Mouse (Mus musculus): ENCODE data around the gene Tmem150b. TPM values are rescaled to one million over a fixed set of nuclear protein-coding genes. Genes with fewer than 3 reads are reported as not detected.
A peak's percentile ranks its signal among the peaks of the same experiment; 100 is the strongest.

The Tmem150b gene
- polyA plus RNA-seq, 1 experiment from 2014 or later: not detected

- WGBS: 86% methylated on average over 22 of the region's 22 CpGs
- H3K27ac ChIP-seq (ENCODE audit: poor library complexity, severe bottlenecking): no peak overlapping the region
- peaks cover 27% of the 10 kb centered on the region for H3K4me1 ChIP-seq (replicated peaks)
- 0 out of 2 replicates have a peak overlapping the region, but pooled peaks have one; percentile 23 for H3K9ac ChIP-seq
- H3K9me3 ChIP-seq (replicated peaks): no peaks in the 10 kb centered on the region
- H3K36me3 ChIP-seq: peaks cover 49% of the 10 kb centered on the region
- ATAC-seq (ENCODE audit: insufficient number of reproducible peaks, low FRiP score): no peak
- no peak overlapping the region for H3K4me3 ChIP-seq
- no peak overlapping the region for H3K4me2 ChIP-seq
- H3K27me3 ChIP-seq (replicated peaks): no peaks in the 10 kb centered on the region
Observed at GRCm38 (mm10) chr7:4746326-4746980, 21.4 kb upstream of the Tmem150b start.

DNA sequence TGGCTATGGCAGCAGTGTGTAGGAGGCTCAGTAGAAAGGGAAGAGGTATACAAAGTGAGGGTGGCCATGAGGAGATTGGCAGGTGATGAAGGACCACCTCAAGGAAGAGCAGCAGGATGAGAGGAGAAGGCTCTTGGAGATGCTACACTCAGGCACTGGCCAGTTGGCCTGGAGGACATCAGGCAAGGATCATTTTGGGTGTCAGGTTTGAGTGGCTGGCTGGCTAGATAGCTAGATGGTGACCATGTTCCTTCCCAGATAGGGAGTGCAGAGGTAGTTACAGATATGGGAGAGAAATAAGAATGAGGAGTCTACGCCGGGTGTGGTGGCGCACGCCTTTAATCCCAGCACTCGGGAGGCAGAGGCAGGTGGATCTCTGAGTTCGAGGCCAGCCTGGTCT, 19.8 kb upstream of the Tmem150b start:
- WGBS: 93% methylated on average over 6 of the region's 6 CpGs
- no peak for ATAC-seq (ENCODE audit: insufficient number of reproducible peaks, low FRiP score)
- Histone ChIP-seq H3K36me3 (peaks cover 49% of the 10 kb centered on the region), H3K4me2 (no peak overlapping the region), H3K4me1 (replicated peaks) (peaks cover 30% of the 10 kb centered on the region), H3K4me3 (no peak overlapping the region), H3K9ac (no peak overlapping the region), H3K27me3 (replicated peaks) (no peaks in the 10 kb centered on the region), H3K27ac (ENCODE audit: poor library complexity, severe bottlenecking) (no peak overlapping the region), H3K9me3 (replicated peaks) (no peaks in the 10 kb centered on the region)

GRCm38 (mm10) chr7:4743354-4743753, 18.3 kb upstream of the Tmem150b start:
- Histone ChIP-seq H3K27me3 (replicated peaks) (no peaks in the 10 kb centered on the region), H3K4me1 (replicated peaks) (peaks cover 35% of the 10 kb centered on the region), H3K27ac (ENCODE audit: poor library complexity, severe bottlenecking) (no peak overlapping the region), H3K9ac (no peak overlapping the region), H3K36me3 (peaks cover 49% of the 10 kb centered on the region), H3K4me3 (no peak overlapping the region), H3K9me3 (replicated peaks) (no peaks in the 10 kb centered on the region), H3K4me2 (no peak overlapping the region)
- no peak for ATAC-seq (ENCODE audit: insufficient number of reproducible peaks, low FRiP score)
- WGBS: 42% methylated on average over 2 of the region's 2 CpGs

GRCm38 (mm10) chr7:4742482-4742819, 17.4 kb upstream of the Tmem150b start:
- Histone ChIP-seq H3K36me3 (peaks cover 49% of the 10 kb centered on the region), H3K27ac (ENCODE audit: poor library complexity, severe bottlenecking) (no peak overlapping the region), H3K9me3 (replicated peaks) (no peaks in the 10 kb centered on the region), H3K4me1 (replicated peaks) (peaks cover 35% of the 10 kb centered on the region), H3K4me2 (peak overlapping the region; percentile 91), H3K27me3 (replicated peaks) (no peaks in the 10 kb centered on the region), H3K9ac (peak overlapping the region; percentile 28), H3K4me3 (no peak overlapping the region)
- WGBS: 84% methylated on average over 6 of the region's 6 CpGs
- ATAC-seq (ENCODE audit: insufficient number of reproducible peaks, low FRiP score): no peak

GRCm38 (mm10) chr7:4741672-4742481, 16.8 kb upstream of the Tmem150b start:
- Histone ChIP-seq H3K9me3 (replicated peaks) (no peaks in the 10 kb centered on the region), H3K4me1 (replicated peaks) (peaks cover 33% of the 10 kb centered on the region), H3K36me3 (peaks cover 46% of the 10 kb centered on the region), H3K4me2 (peak overlapping the region; percentile 91), H3K27me3 (replicated peaks) (no peaks in the 10 kb centered on the region), H3K27ac (ENCODE audit: poor library complexity, severe bottlenecking) (peak overlapping the region; percentile 93), H3K9ac (peak overlapping the region; percentile 28), H3K4me3 (peak overlapping the region; percentile 88)
- ATAC-seq (ENCODE audit: insufficient number of reproducible peaks, low FRiP score): no peak
- 78% methylated on average over 21 of the region's 21 CpGs for WGBS

DNA sequence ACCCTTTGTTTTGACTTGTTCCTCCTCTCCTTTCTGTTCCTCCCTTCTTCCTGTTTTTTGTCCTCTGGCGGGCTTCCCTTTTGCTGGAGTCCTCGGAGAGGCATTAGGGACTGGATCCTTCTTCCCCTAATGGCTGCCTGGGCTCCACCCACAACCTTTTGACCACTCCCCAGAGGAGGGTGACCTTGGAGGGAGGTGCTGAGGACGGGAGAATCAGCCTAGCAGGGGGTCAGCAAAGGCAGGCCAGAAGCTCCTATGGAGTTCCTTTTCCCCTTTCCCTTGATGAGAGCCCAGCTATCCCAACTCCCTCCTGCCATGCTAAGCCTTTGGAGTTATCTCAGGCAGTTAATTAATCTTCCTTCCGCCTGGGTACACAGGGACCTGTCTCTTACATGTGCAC, 16.1 kb upstream of the Tmem150b start:
- WGBS: 5% methylated on average over 4 of the region's 4 CpGs
- peak overlapping the region; percentile 94 for H3K9ac ChIP-seq
- H3K27me3 ChIP-seq (replicated peaks): no peaks in the 10 kb centered on the region
- ATAC-seq (ENCODE audit: insufficient number of reproducible peaks, low FRiP score): peak; percentile 33; the same call in 1 of the 2 replicates
- peaks cover 39% of the 10 kb centered on the region for H3K36me3 ChIP-seq
- peaks cover 28% of the 10 kb centered on the region for H3K4me1 ChIP-seq (replicated peaks)
- H3K4me2 ChIP-seq: peak overlapping the region; percentile 91
- peak overlapping the region; percentile 88 for H3K4me3 ChIP-seq
- no peaks in the 10 kb centered on the region for H3K9me3 ChIP-seq (replicated peaks)
- peak overlapping the region; percentile 93 for H3K27ac ChIP-seq (ENCODE audit: poor library complexity, severe bottlenecking)

GRCm38 (mm10) chr7:4740309-4740727, 15.3 kb upstream of the Tmem150b start:
- H3K27ac ChIP-seq (ENCODE audit: poor library complexity, severe bottlenecking): peak overlapping the region; percentile 93
- peaks cover 31% of the 10 kb centered on the region for H3K36me3 ChIP-seq
- WGBS: 2% methylated on average over 12 of the region's 14 CpGs
- H3K4me3 ChIP-seq: peak overlapping the region; percentile 88
- H3K9ac ChIP-seq: peak overlapping the region; percentile 94
- no peaks in the 10 kb centered on the region for H3K9me3 ChIP-seq (replicated peaks)
- peak overlapping the region; percentile 91 for H3K4me2 ChIP-seq
- peak; percentile 25 for ATAC-seq (ENCODE audit: insufficient number of reproducible peaks, low FRiP score)
- H3K27me3 ChIP-seq (replicated peaks): no peaks in the 10 kb centered on the region
- peaks cover 28% of the 10 kb centered on the region for H3K4me1 ChIP-seq (replicated peaks)

DNA sequence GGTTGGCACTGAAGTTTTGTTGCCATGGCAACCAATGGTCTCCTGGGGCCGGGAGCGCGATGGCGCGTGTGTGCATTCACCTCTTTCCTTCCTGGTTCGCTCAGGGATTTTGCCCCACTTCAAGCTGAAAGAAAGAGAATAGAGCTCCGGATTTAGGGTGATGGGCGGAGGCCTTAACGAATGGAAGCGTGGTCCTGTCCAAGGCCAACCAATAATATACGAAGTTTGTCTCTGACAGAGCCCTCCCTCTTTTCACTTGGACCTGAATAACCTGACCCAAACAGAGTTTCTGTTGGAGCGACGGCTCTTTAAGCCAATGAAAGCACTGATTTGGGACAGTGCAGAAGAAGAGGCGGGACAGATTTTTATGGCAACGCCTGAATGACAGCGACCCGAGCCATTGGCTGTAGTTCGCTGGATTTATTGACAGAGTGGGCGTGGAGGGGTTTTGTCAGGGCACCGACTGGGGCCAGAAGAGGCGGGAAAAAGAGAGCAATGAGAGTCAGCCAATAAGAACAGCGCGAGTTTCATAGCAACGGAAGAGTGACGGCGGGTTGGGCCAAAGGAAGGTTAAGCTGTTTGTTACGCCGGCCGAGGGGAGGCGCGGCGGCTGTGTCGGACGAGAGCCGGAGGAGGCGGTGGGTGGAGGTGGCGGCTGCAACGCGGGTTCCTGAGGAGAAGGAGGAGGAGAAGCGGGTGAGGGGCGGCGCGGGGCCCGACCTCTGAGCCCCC, 14.7 kb upstream of the Tmem150b start, which contains the start of gene Kmt5c:
Gene Kmt5c (plus strand): TSS at position 572 of the 732 bp plus-strand sequence.
- H3K4me2 ChIP-seq: peak within 1 kb of the TSS; percentile 91
- H3K4me1 ChIP-seq (replicated peaks): peaks cover 28% of the 10 kb centered on the region
- no peaks in the 10 kb centered on the region for H3K9me3 ChIP-seq (replicated peaks)
- H3K27ac ChIP-seq (ENCODE audit: poor library complexity, severe bottlenecking): peak within 1 kb of the TSS; percentile 93
- H3K27me3 ChIP-seq (replicated peaks): no peaks in the 10 kb centered on the region
- H3K36me3 ChIP-seq: peaks cover 25% of the 10 kb centered on the region
- ATAC-seq (ENCODE audit: insufficient number of reproducible peaks, low FRiP score): peak; percentile 95
- peak within 1 kb of the TSS; percentile 88 for H3K4me3 ChIP-seq
- under 1% methylated on average over 36 of the region's 44 CpGs for WGBS
- peak within 1 kb of the TSS; percentile 94 for H3K9ac ChIP-seq

- no peak for ATAC-seq (ENCODE audit: insufficient number of reproducible peaks, low FRiP score)
- H3K27ac ChIP-seq (ENCODE audit: poor library complexity, severe bottlenecking): peak overlapping the region; percentile 70
- peak overlapping the region; percentile 41 for H3K4me3 ChIP-seq
- no peaks in the 10 kb centered on the region for H3K27me3 ChIP-seq (replicated peaks)
- H3K4me1 ChIP-seq (replicated peaks): peaks cover 28% of the 10 kb centered on the region
- H3K9me3 ChIP-seq (replicated peaks): no peaks in the 10 kb centered on the region
- H3K36me3 ChIP-seq: peaks cover 19% of the 10 kb centered on the region
- H3K9ac ChIP-seq: no peak overlapping the region; the same call in 1 of the 2 replicates
- WGBS: 52% methylated on average over 10 of the region's 10 CpGs
- H3K4me2 ChIP-seq: peak overlapping the region; percentile 67
Observed at GRCm38 (mm10) chr7:4739041-4739543, 14.0 kb upstream of the Tmem150b start.

DNA sequence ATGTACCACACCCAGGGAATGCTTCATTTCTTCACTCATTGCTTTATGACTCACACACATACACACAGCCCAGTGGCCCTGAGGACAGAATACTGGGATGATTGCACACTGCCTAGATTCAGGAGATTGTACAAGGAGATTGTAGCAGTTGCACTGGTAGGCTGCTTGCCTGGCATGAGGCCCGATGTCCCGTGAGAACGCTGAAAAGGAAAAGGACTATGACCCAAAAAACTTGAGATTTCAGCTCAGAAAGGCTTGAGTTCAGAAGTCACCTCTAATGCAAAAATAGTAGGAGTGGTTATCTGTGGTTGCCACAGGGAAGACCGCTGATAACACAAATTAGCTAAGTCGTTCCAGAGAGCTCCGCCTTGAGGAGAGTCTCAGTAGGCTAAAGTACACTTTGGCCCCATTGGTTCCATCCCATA, 7.9 kb upstream of the Tmem150b start:
- 46% methylated on average over 6 of the region's 6 CpGs for WGBS
- no peaks in the 10 kb centered on the region for H3K36me3 ChIP-seq
- H3K4me1 ChIP-seq (replicated peaks): no peaks in the 10 kb centered on the region
- H3K9ac ChIP-seq: no peak overlapping the region
- H3K9me3 ChIP-seq (replicated peaks): peaks cover 3% of the 10 kb centered on the region; the same call in 1 of the 2 replicates
- H3K27me3 ChIP-seq (replicated peaks): 0 out of 2 replicates have a peak, but pooled peaks cover 2% of the 10 kb centered on the region
- no peak overlapping the region for H3K4me3 ChIP-seq
- no peak overlapping the region for H3K27ac ChIP-seq (ENCODE audit: poor library complexity, severe bottlenecking)
- no peak for ATAC-seq (ENCODE audit: insufficient number of reproducible peaks, low FRiP score)
- no peak overlapping the region for H3K4me2 ChIP-seq
